Mouse (Mus musculus) kidney, adult 8-10 months (tissue): ENCODE measurements around the gene Tmem229a.

Source experiments
- DNase-seq, 2 experiments: peaks; one replicate each; pipeline ENCODE4 v3.0.0; 2022

Gene Tmem229a

DNA sequence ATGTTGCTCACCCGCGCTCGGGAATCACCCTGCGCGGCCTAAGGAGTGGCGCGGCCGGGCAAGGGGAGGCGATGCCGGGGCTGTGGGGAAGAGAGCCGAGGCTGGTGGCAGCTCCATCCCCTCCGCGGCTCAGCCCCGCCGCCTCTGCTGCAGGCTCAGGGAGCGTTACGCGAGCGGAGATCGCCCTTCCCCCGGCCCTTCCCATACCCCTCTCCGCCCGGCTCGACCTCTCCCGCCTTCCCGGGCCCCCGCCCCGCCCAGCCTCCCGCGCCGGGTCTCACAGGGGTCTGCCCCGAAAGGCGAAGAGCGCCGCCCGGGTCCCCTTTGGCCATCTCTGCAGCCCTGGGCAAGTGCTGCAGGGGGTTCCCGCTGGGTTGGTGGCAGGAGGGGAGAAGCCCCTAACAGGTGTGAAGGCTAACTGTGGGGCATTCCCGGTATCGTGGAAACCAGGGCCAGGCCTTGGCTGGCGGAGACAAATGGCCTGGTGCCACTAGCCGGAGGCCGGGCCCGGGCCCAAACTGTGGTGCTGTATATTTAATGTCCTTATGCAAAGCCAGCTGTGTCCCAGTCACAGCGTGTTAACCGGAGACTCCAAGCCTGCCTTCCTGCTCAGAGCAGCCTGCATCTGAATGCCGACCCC, at the start of gene Tmem229a:
TSS of gene Tmem229a (minus strand) at position 352 of the 640 bp plus-strand sequence.
- peak; percentile 76 to 79 for DNase-seq

DNA sequence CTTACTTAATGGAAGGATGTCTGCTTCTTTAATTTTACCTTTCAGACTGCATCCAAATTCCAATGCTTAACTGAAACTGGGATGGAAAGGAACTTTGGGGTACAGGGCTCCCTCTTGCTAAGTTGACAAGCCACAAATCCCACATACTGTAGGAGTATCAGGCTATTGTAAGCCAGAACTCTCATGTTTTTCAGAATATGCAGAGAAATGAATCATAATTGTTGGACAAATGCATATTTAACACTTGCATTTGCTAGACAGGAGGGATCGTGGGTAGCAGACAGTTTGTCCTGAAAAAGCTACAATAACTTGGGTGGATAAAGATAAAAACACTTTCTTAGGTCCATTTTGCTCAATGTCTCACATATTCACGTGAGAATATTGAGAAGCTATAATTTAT, 37.7 kb upstream of the Tmem229a start:
- DNase-seq: no peak

DNA sequence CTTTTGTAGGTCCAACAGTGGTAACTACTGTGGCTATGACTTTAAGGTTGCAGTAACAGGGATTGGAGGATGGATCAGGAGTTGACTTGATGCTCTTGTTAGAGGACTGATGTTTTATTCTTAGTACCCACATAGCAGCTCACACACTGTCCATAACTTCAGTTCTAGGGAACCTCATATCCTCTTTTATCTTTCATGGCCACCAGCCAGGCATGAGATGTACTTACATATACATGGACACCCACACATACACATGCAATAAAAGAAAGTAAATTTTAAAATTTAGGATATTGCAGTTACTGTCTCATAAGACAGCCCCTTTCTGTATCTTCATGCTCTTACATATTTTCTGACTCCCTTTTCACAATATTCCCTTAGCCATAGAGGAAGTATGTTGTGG, 33.7 kb upstream of the Tmem229a start:
- no peak for DNase-seq

DNA sequence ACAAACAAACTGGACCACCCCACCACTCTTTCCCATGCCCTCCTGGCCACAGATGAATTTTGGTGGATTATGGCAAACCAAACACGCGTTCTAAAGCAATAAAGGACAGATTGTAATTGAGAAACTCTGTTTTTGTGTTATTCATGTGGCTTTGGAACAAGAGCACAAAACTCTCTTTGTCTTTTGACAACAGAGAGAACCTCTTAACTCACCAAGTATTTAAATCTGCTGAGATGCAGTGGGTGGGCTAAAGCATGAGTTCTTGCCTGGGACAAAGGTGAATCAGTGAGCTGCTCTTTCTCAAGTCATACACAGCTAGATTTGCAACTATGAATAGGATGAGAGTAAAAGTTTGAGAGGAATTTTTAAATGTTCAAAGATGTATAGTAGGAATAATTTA, 20.1 kb upstream of the Tmem229a start:
- DNase-seq: no peak

- peak; percentile 52 to 78 for DNase-seq
These were observed 12.6 kb upstream of the Tmem229a start for GRCm38 (mm10) chr6:24968471-24969223.

DNA sequence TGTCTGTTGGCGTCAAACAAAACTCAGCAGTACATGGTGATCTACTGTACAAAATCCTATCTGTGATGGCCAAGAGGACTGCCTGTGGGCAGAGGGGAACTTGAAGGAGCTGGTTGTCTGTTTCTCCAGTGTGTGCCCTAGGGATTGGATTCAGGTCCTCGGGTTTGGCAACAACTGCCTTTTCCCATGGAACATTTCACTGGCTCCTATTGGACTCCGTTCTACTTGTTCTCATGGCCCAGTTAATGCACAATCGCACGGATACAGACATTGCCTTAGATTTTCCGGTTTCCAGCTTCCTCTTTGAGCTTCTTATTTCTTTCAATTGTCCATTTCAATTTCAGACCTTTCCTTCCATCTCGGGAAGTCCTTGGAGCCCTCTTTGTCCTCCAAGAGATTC, 11.6 kb upstream of the Tmem229a start:
- DNase-seq: peak; percentile 50 to 58

GRCm38 (mm10) chr6:24966010-24966682, 10.0 kb upstream of the Tmem229a start:
- DNase-seq: peak in 1 of 2 experiments; percentile 19

GRCm38 (mm10) chr6:24963754-24964153, 7.7 kb upstream of the Tmem229a start:
- DNase-seq: no peak

GRCm38 (mm10) chr6:24956586-24956973, 483 bp upstream of the Tmem229a start:
- no peak for DNase-seq

GRCm38 (mm10) chr6:24955131-24955945, 759 bp downstream of the Tmem229a start:
- DNase-seq: peak in 1 of 2 experiments; percentile 24

GRCm38 (mm10) chr6:24954126-24954525, 2.0 kb downstream of the Tmem229a start:
- DNase-seq: peak; percentile 54 to 66

DNA sequence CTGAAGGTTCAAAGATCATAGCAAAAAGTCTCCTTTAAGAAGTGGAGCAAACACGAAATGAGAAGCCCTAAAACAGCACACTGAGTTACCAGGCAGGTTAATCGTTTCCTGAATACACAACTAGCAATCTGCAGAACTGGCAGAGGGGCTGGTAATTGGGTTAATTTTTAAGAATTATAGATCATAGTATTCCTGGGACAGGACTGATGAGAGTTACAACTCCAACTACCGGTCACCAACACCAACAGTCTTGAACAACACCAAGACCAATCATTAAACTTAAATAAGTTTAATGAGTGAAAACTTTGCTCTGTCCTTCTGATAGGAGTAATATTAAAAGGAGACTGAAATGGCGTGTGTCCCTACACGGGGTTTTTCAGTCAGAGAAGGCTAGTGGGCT, 3.8 kb downstream of the Tmem229a start:
- DNase-seq: peak; percentile 60 to 87

GRCm38 (mm10) chr6:24950669-24951068, 5.4 kb downstream of the Tmem229a start:
- peak in 1 of 2 experiments; percentile 11 for DNase-seq

- peak; percentile 19 to 60 for DNase-seq
These were observed 30.9 kb downstream of the Tmem229a start for GRCm38 (mm10) chr6:24925076-24925785.

GRCm38 (mm10) chr6:24913591-24913990, 42.5 kb downstream of the Tmem229a start:
- DNase-seq: no peak

GRCm38 (mm10) chr6:24910728-24911105, 45.4 kb downstream of the Tmem229a start:
- DNase-seq: peak; percentile 19 to 45

DNA sequence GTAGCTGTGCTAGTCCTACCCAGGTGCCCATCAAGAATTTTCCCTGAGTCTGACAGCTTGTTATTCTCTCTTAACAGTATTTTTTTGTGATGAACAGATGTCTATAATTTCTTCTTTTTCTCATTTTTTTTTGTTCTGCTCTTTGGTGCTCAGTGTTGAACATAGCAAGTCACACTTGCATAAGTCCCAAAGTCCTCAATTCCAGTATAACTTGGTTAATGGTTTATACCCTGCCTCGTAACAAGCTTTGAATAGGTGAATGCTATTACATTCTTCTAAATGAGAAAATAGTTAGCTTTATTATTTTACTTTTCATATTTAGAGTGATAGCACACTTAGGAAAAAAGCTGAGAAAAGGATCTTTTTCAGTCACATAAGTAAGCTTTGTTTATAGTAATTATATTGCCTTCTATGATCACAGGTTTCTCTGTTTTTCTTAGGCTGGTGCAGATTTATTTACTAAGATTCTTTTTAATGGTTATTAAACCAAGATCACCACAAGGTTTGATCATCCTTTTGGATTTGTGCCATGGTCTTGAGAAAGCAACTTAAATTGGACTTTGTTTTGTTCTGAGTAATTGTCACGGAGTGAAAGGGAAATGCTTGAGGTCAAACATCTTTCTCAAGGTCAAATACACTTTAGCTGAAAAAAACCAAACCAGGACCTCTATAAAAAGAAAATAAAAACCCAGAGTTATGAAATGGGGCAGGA, 45.9 kb downstream of the Tmem229a start:
- peak in 1 of 2 experiments; percentile 48 for DNase-seq

- DNase-seq: no peak
These were observed 48.3 kb downstream of the Tmem229a start for GRCm38 (mm10) chr6:24907824-24908223.

GRCm38 (mm10) chr6:24905101-24905500, 51.0 kb downstream of the Tmem229a start:
- peak in 1 of 2 experiments; percentile 11 for DNase-seq
